Mouse (Mus musculus) monocyte, adult 5-6 weeks (primary cell): ENCODE measurements around the gene Styxl1. TPM values are rescaled to one million over a fixed set of nuclear protein-coding genes. Genes with fewer than 3 reads are reported as not detected.

Experiments used
- ATAC-seq: fragments of 153-309, 156-312 bp; replicated peaks from 2 replicates; pipeline ENCODE4 v1.8.0; 2017; ENCODE audit warnings: mild to moderate bottlenecking; ENCODE audit not compliant: low TSS enrichment, insufficient number of reproducible peaks, severe bottlenecking, poor library complexity, low FRiP score
- total RNA-seq: library from RNA; stranded (forward); fragments of 200-1000, 200-491, 200-594 nt; gene quantifications from 3 replicates; pipeline ENCODE4 v1.2.3, GENCODE M21; 2017

Gene Styxl1
- total RNA-seq, 1 experiment from 2014 or later = not detected

DNA sequence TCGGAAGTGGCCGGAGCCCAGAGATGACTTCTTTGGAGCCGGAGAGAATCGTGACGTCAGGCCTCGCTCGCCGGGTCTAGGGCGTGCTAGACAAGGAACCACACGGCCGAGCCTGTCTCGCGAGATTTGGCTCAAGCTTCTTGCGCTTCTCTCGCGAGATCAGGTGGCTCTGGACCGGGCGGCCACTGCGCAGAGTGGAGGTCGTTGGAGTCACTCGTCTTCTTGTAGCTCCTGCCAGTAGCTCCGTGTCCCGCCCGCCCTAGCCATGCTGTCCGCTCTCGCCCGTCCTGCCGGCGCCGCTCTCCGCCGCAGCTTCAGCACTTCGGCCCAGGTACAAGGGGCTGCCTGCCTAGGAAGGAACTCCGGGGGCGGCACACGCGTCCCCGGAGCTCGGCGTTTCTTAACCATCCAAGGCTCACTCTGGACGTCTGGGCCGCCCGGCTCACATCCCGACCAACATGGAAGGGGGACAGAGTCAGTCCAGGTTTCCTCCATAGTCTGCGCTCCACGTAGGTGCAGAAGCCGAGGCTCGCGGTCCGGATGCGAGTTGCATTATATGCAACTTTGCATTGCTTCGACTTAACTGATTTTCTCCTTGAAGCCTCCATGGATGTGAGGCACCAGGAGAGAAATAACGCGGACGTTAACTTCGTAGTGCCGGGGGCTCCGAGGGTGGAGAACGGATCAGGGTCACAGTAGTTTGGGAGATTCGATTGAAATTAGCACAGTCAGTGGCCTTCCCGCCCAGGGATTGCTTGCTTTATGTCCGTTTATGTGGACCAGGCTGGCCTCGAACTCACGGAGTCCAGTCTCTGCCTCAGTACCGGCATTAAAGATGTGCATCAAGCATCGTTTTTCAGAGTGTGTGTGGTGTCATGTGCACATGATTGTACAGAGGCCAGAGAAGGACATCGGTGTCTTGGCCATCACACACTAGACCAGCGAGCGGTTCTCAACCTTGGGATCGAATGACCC, 573 bp upstream of the Styxl1 start, which contains the start of gene Mdh2:
Gene Mdh2 (plus strand): TSS at position 10 of the 975 bp plus-strand sequence.
- peak; percentile 94 for ATAC-seq

- no peak for ATAC-seq
Observed at GRCm38 (mm10) chr5:135776546-135776945, 1.6 kb downstream of the Styxl1 start.

GRCm38 (mm10) chr5:135772519-135772918, 5.7 kb downstream of the Styxl1 start:
- ATAC-seq = peak; percentile 49; the same call in 1 of the 2 replicates

- ATAC-seq = no peak
Observed at GRCm38 (mm10) chr5:135764971-135765370, 13.2 kb downstream of the Styxl1 start.

DNA sequence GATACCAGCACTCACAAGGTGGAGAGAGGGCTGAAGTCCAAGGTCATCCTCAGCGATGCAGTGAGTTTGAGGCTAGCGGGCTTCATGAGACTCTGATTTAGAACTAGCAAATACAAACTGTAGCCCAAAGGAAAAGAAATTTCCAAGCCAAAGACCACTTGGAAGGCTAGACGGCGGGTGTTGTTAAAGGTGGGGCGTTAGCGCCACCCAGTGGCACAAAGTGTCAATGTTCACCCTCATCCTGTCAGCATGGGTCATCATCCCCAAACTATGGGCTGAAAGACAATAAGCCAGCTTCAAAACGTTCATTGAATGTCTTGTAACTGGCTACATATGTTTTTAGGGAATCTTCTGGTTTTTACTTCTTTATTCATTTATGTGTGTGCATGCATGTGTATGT, 14.7 kb downstream of the Styxl1 start:
- peak; percentile 72; the same call in 1 of the 2 replicates for ATAC-seq

- no peak for ATAC-seq
Observed at GRCm38 (mm10) chr5:135761881-135762280, 16.3 kb downstream of the Styxl1 start.

- no peak for ATAC-seq
Observed at GRCm38 (mm10) chr5:135751595-135751994, 26.6 kb downstream of the Styxl1 start.

DNA sequence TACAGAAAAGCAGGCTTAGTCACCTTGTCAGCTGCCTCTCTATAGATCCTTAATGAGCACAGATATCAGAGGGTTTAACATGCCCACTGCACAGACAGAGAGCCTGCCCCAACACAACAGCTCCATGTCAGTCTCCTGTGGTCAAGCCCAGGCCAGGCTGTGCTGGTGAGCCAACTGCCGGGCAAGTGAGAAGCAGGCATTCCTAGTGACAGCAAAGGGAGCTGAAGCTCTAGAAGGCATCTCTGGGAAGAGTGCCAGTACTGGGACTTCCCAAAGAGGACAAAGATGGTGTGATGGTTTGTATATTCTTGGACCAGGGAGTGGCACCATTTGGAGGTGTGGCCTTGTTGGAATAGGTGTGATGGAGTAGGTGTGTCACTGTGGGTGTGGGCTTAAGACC, 27.1 kb downstream of the Styxl1 start:
- ATAC-seq = no peak

DNA sequence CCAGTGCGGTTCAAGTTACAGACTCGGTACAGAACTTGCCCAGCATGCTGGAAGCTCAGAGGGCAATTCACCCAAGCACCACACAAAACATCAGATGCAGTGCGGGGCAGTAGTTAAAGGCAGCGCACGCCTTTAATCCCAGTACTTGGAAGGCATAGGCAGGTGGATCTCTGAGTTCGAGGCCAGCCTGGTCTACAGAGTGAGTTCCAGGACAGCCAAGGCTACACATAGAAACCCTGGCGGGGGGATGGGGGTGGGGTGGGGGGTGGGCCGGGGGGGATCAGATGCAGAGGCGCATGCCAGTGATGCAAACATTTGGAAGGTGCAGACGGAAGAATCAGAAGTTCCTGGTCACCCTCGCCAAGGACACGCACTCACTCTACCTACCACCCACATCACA, 33.4 kb downstream of the Styxl1 start:
- no peak for ATAC-seq

DNA sequence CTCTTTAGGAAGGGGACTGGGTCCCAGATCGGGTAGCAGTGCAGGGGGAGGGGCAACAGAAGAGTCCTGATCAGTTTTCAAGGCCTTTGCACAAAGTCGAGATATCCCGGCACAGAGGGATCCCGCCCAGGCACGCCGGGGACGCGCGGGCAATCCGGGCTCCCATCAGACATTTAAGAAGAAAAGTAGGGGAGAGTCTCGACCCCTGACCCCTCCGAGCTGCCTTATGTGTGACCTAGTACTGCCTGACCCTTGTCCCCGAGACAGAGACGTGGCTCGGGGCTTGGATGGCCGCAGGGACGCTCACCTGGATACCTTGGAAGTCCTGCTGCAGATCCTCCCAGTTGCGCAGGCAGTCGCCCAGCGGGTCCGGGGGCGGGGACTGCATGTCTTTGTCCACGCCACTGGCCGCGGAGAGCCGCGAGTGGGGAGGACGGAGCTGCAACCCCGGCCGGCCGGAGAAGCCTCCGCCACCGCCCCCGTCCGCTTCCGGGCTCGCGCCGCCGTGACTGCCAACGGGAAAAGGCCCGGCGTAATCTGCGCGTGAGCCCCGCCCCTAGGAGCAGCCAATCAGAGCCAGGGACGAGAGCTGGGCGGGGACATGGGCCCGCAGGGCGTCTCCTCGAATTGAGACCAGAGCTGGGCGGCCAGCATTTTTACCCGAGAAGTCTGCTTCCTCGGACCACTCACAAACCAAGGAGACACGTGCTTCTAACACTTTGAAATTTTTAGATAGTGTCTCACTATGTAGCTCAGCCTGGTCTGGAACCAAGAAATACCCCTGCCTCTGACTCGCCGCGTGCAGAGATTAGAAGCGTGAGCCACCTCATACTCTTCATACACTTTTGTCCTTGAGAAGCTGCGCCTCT, 34.2 kb downstream of the Styxl1 start, which contains the start of gene Tmem120a:
Gene Tmem120a (minus strand): TSS at position 708 of the 869 bp plus-strand sequence.
- ATAC-seq = peak; percentile 97

- ATAC-seq = no peak
Observed at GRCm38 (mm10) chr5:135742941-135743740, 35.0 kb downstream of the Styxl1 start.

DNA sequence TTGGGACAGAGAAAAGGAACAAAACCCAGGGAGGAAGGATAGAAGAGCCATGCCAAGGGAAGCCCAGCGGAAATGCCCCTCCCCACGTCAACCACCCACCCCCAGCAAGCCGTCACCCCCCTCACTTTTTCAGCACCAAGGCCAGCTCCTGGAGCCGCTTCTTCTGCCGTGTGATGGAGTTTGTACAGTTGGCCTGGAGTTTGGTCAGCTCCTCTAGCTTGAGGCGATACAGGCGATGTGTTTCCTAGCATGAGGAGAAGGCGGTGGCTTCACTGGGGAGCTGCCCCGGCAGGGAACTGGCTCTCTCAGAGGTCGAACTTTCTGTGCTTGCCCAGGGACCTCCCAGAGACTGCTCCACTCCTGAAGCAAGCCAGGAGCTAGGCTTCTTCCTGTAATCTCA, 36.0 kb downstream of the Styxl1 start:
- no peak for ATAC-seq

DNA sequence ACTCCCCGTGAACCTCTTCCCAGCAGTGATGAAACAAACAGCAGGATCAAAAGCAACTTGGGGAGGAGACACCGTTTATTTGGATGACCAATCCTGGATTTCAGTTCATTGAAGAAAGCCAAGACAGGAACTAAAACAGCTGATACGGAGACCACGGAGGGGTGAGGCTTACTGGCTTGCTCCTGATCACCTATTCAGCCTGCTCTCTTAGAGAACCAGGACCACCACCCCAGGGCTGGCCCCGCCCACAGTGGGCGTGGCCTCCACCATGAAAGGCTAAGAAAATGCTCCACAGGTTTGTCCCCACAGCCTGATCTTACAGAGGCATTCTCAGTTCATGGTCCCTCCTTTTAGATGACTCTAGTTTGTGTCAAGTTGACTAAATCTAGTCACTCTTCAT, 39.9 kb downstream of the Styxl1 start:
- no peak for ATAC-seq

DNA sequence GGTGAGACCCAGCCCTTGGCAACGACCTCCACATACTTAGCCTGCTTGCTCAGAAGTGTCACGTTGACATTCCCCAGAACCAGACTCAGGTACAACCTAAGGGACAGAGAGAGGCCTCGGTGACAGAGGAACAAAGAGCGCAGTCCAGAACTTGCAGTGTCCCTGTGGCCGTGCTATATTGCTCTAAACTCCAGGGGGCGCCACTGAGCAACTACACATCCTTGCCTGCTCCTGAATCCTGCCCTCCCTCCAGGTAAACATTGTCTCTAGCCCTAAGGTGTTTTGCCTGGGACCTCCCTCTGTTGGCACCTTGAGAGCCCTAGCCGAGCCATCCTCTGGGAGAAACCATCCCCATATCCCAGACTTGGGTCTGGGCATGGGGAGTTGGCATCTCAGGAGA, 41.0 kb downstream of the Styxl1 start:
- ATAC-seq = peak; percentile 25; the same call in 1 of the 2 replicates

- no peak for ATAC-seq
Observed at GRCm38 (mm10) chr5:135736544-135736943, 41.6 kb downstream of the Styxl1 start.

GRCm38 (mm10) chr5:135735741-135736140, 42.4 kb downstream of the Styxl1 start:
- no peak for ATAC-seq

GRCm38 (mm10) chr5:135734057-135734680, 44.0 kb downstream of the Styxl1 start:
- no peak for ATAC-seq

GRCm38 (mm10) chr5:135733071-135733470, 45.1 kb downstream of the Styxl1 start:
- no peak for ATAC-seq
